Mouse (Mus musculus): ENCODE measurements at regions not wholly inside any gene's neighbourhood (a gene's known extent, or its start where the extent isn't known, plus 50 kb on each side); places are given as distances from the start of the nearest gene placed in this dataset.
A peak's percentile ranks its signal among the peaks of the same experiment; 100 is the strongest.

DNA sequence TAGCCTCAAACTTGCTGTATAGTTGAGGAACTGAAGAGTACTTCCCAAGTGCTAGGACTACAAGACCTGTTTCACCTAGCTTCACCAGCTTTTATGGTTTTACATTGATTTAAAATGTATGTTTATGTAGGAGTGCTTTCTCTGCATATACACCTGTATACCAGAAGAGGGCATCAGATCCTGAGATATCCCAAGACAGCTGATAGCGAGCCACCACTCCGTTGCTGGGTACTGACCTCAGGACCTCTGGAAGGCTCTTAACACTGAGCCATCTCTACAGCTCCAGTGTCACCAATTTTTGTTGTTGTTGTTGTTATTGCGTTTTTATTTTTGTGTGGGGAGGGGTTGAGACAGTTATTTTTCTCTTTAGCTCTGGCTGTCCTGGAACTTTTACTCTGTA, 55.9 kb upstream of the Ddx3x start:
- DNase-seq (ENCODE audit: low read depth, low spot score), result peak; percentile 48

DNA sequence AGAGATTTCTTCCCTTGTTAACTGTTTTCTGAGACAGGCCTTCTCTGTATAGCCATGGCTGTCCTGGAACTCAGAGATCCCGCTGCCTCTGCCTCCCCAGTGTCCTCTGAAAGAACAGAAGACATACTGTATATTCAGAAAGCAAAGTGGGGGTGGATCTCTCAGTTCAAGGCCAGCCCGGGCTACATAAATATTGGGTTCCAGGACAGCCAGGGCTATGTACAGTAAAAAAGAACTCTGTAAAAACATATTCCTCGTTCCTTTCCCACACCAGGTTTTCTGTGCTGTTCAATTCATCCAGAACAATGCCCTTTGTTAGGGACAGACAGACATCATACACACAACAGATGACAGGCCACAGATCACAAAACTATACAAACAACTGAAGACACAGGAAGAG, 54.3 kb upstream of the Ddx3x start:
- DNase-seq (ENCODE audit: low read depth, low spot score), result no peak

DNA sequence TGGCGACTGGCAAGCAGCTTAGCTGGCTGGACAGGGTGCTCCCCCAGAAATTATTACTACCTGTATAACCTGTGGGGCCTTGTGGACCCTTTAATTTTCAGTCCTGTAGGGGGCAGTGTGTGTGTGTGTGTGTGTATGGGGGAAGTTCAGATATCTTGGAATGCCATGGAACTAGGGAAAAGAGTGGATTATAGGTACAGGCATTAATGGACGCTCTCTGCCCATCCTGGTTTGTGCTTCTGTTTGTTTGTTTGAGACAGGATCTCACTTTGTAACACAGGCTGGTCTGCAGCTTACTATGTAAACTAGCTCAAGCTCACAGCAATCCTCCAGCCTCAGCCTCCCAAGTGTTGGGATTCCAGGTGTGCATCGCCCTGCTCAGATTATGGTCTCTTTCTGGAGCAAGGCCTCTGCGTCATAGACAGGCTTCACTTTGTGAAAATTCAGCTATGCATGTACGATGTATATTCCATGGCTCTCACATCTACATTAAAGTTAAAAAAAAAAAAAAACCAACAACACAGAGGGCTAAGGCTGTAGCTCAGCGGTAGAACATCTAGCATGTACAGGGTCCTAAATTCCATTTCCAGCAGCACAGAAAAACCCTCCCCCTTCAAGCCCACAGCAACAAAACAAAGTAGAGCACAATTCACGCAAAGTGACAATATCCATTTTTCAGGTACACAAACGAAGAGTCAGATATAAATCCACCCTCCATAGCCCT, 50.7 kb upstream of the Ddx3x start:
- peak; percentile 68 for DNase-seq (ENCODE audit: low read depth, low spot score)

DNA sequence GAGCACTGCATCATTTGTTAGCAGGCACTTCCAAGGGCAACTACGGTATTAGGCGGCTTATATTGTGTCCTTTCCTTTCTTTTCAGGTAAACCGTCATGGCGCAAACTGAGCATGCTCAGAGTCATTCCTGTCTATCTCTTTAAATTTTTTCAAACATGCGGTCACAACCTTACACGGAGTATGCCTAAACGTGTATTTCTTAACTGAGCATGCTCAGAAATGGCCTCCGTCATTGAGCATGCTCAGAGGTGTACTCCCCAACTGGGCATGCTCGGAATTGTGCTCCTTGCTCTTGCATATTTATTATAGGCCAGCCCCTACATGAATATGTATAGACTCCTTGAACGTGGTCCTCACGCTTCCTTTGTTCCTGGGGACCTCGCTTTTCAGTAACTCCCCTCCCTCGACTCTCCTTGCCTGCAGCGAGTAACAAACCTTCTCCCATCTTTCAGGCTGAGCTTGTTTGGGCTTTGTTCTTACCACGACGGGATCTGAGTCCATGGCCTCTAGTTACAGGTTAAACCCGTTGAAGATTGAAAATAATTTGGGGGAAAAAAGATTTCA, 50.1 kb upstream of the Ddx3x start:
- peak; percentile 94 for DNase-seq (ENCODE audit: low read depth, low spot score)
